Mouse (Mus musculus) liver, embryonic 11.5 days (tissue): ENCODE results near the gene Zfyve19. TPM values are rescaled to one million over a fixed set of nuclear protein-coding genes. Genes with fewer than 3 reads are reported as not detected.

Source experiments
- ATAC-seq: fragments of 200-750 bp; cut with Nextera tagmentation; replicated peaks from 2 replicates; pipeline ENCODE4 v1.8.0; 2017; ENCODE audit warnings: moderate number of reproducible peaks, mild to moderate bottlenecking, moderate TSS enrichment, moderate library complexity; ENCODE audit not compliant: low FRiP score
- DNase-seq: peaks from one replicate; pipeline ENCODE4 v3.0.0-alpha.2; 2017; ENCODE audit warnings: low spot score
- H3K27ac ChIP-seq: fragments of 300-500 bp; sonication (generic); 2 replicates; pipeline ENCODE4 v1.5.1; 2014; ENCODE audit warnings: mild to moderate bottlenecking, low read depth, low read length, control low read depth
- H3K27me3 ChIP-seq: fragments of 300-500 bp; sonication (generic); replicated peaks from 2 replicates; pipeline ENCODE4 v1.6.1; 2014; ENCODE audit warnings: low read length, mixed read lengths; ENCODE audit not compliant: control insufficient read depth, insufficient read depth
- H3K36me3 ChIP-seq: fragments of 300-500 bp; sonication (generic); 2 replicates; pipeline ENCODE4 v1.6.1; 2014; ENCODE audit warnings: mild to moderate bottlenecking, low read length, moderate library complexity, mixed read lengths; ENCODE audit not compliant: control insufficient read depth, insufficient read depth
- H3K4me1 ChIP-seq: fragments of 300-500 bp; sonication (generic); replicated peaks from 2 replicates; pipeline ENCODE4 v1.6.1; 2014; ENCODE audit warnings: low read length, mixed read lengths; ENCODE audit not compliant: control insufficient read depth, insufficient read depth
- H3K4me2 ChIP-seq: fragments of 300-500 bp; sonication (generic); 2 replicates; pipeline ENCODE4 v1.6.1; 2014; ENCODE audit warnings: mild to moderate bottlenecking, control low read depth, moderate library complexity
- H3K4me3 ChIP-seq: fragments of 300-500 bp; sonication (generic); 2 replicates; pipeline ENCODE4 v1.5.1; 2014; ENCODE audit warnings: low read depth, low read length, control low read depth
- H3K9ac ChIP-seq: fragments of 300-500 bp; sonication (generic); 2 replicates; pipeline ENCODE4 v1.6.1; 2014; ENCODE audit warnings: low read depth, low read length, control low read depth
- H3K9me3 ChIP-seq: fragments of 300-500 bp; sonication (generic); 2 replicates; pipeline ENCODE4 v1.6.1; 2016; ENCODE audit warnings: low read length, inconsistent platforms, mixed read lengths; ENCODE audit not compliant: control insufficient read depth
- WGBS: fragments of 180-500 bp; shearing (Covaris S2); extraction: QIAGEN DNeasy Blood & Tissue Kit; methylation state at CpG from one replicate; pipeline ENCODE4 v1.1.7; 2014; 5-methylcytosine and 5-hydroxymethylcytosine counted together
- polyA plus RNA-seq: library from polyadenylated mRNA; unstranded; fragments of >200 nt; fragmentation: Nextera tagmentation; extraction: Ambion mirVana; gene quantifications from 2 replicates; pipeline ENCODE4 v1.2.1, GENCODE M21; 2014

Zfyve19 gene
- polyA plus RNA-seq, 1 experiment from 2014 or later = 48.5 TPM

- H3K27me3 ChIP-seq = peaks cover 51% of the 10 kb centered on the region
- no peak for ATAC-seq
- no peak overlapping the region for H3K27ac ChIP-seq
- DNase-seq = no peak
- H3K9ac ChIP-seq = no peak overlapping the region
- H3K36me3 ChIP-seq = no peaks in the 10 kb centered on the region
- peaks cover 10% of the 10 kb centered on the region for H3K4me1 ChIP-seq
- no peaks in the 10 kb centered on the region for H3K9me3 ChIP-seq
- H3K4me3 ChIP-seq = no peak overlapping the region
- WGBS = 74% methylated on average over 2 of the region's 2 CpGs
- H3K4me2 ChIP-seq = no peak overlapping the region
Measured at GRCm38 (mm10) chr2:119238671-119239070, 30.3 kb downstream of the Zfyve19 start.

- no peaks in the 10 kb centered on the region for H3K36me3 ChIP-seq
- H3K4me1 ChIP-seq = peaks cover 10% of the 10 kb centered on the region
- no peak overlapping the region for H3K27ac ChIP-seq
- H3K9ac ChIP-seq = no peak overlapping the region
- H3K4me2 ChIP-seq = no peak overlapping the region
- no peaks in the 10 kb centered on the region for H3K9me3 ChIP-seq
- WGBS = 57% methylated on average over 4 of the region's 4 CpGs
- ATAC-seq (no peak), DNase-seq (no peak)
- peaks cover 48% of the 10 kb centered on the region for H3K27me3 ChIP-seq
- no peak overlapping the region for H3K4me3 ChIP-seq
Measured at GRCm38 (mm10) chr2:119240075-119240818, 31.8 kb downstream of the Zfyve19 start.

- DNase-seq = no peak
- H3K36me3 ChIP-seq = no peaks in the 10 kb centered on the region
- no peak overlapping the region for H3K4me2 ChIP-seq
- no peak overlapping the region for H3K4me3 ChIP-seq
- peaks cover 43% of the 10 kb centered on the region for H3K27me3 ChIP-seq
- H3K4me1 ChIP-seq = peaks cover 10% of the 10 kb centered on the region
- no peak for ATAC-seq
- no peak overlapping the region for H3K27ac ChIP-seq
- no peaks in the 10 kb centered on the region for H3K9me3 ChIP-seq
- 80% methylated on average over 4 of the region's 4 CpGs for whole genome bisulfite sequencing
- no peak overlapping the region for H3K9ac ChIP-seq
Measured at GRCm38 (mm10) chr2:119240819-119241186, 32.4 kb downstream of the Zfyve19 start.

- WGBS = 76% methylated on average over 9 of the region's 9 CpGs
- ATAC-seq = no peak
- Histone ChIP-seq H3K9ac (no peak overlapping the region), H3K9me3 (no peaks in the 10 kb centered on the region), H3K4me3 (no peak overlapping the region), H3K4me1 (peaks cover 3% of the 10 kb centered on the region; the same call in 1 of the 2 replicates), H3K4me2 (no peak overlapping the region), H3K27ac (no peak overlapping the region), H3K27me3 (peaks cover 25% of the 10 kb centered on the region), H3K36me3 (no peaks in the 10 kb centered on the region)
- DNase-seq = no peak
Measured at GRCm38 (mm10) chr2:119242548-119242947, 34.1 kb downstream of the Zfyve19 start.

- H3K9ac ChIP-seq = no peak overlapping the region
Measured at GRCm38 (mm10) chr2:119245246-119245645, 36.8 kb downstream of the Zfyve19 start.

GRCm38 (mm10) chr2:119247904-119248303 lies 39.5 kb downstream of the Zfyve19 start:
- Histone ChIP-seq H3K4me3 (no peak overlapping the region), H3K36me3 (no peaks in the 10 kb centered on the region), H3K27ac (no peak overlapping the region), H3K4me2 (no peak overlapping the region), H3K4me1 (peaks cover 3% of the 10 kb centered on the region; the same call in 1 of the 2 replicates), H3K9me3 (no peaks in the 10 kb centered on the region), H3K27me3 (no peaks in the 10 kb centered on the region), H3K9ac (no peak overlapping the region)
- DNase-seq (no peak), ATAC-seq (no peak)
- 83% methylated on average over 9 of the region's 9 CpGs for WGBS

More at GRCm38 (mm10) chr2:119245246-119245645, 36.8 kb downstream of the Zfyve19 start:
- Histone ChIP-seq H3K27me3 (0 out of 2 replicates have a peak, but pooled peaks cover under 1% of the 10 kb centered on the region), H3K4me2 (no peak overlapping the region), H3K4me1 (no peaks in the 10 kb centered on the region), H3K4me3 (no peak overlapping the region), H3K9me3 (no peaks in the 10 kb centered on the region), H3K36me3 (no peaks in the 10 kb centered on the region), H3K27ac (no peak overlapping the region)
- ATAC-seq (no peak), DNase-seq (no peak)
- 61% methylated on average over 7 of the region's 7 CpGs for WGBS

- H3K9me3 ChIP-seq = no peaks in the 10 kb centered on the region
- H3K27ac ChIP-seq = no peak overlapping the region
- H3K9ac ChIP-seq = no peak overlapping the region
- DNase-seq (no peak), ATAC-seq (no peak)
- H3K4me3 ChIP-seq = no peak overlapping the region
- peaks cover 3% of the 10 kb centered on the region; the same call in 1 of the 2 replicates for H3K4me1 ChIP-seq
- no peak overlapping the region for H3K4me2 ChIP-seq
- WGBS = 63% methylated on average over 4 of the region's 4 CpGs
- no peaks in the 10 kb centered on the region for H3K36me3 ChIP-seq
- no peaks in the 10 kb centered on the region; the same call in 1 of the 2 replicates for H3K27me3 ChIP-seq
Measured at GRCm38 (mm10) chr2:119249592-119250061, 41.2 kb downstream of the Zfyve19 start.

- H3K4me2 ChIP-seq = peak overlapping the region; percentile 41; the same call in 1 of the 2 replicates
- ATAC-seq = no peak
- no peak for DNase-seq
- H3K4me1 ChIP-seq = peaks cover 3% of the 10 kb centered on the region; the same call in 1 of the 2 replicates
- no peak overlapping the region for H3K9ac ChIP-seq
- H3K4me3 ChIP-seq = no peak overlapping the region
- no peak overlapping the region for H3K27ac ChIP-seq
- no peaks in the 10 kb centered on the region for H3K9me3 ChIP-seq
- peaks cover 5% of the 10 kb centered on the region for H3K27me3 ChIP-seq
- no peaks in the 10 kb centered on the region for H3K36me3 ChIP-seq
- WGBS = 64% methylated on average over 5 of the region's 5 CpGs
Measured at GRCm38 (mm10) chr2:119250377-119250776, 42.0 kb downstream of the Zfyve19 start.
